9 mouse cellular contexts compared by ENCODE assay signal in genomic region chr9:59680534-59680875, GRCm38 (mm10). TPM values are rescaled to one million over a fixed set of nuclear protein-coding genes. Genes with fewer than 3 reads are reported as not detected.
DNase-seq lines count a peak whose midpoint lies in the region; ATAC-seq lines count a peak whose summit lies in the region.
"Had no signal": no experiment of that assay in that cellular context is flagged by ENCODE, and none has a peak within 500 bp of the region (broad histone marks: within the 10 kb centered on the region; RNA-seq: fewer than 3 reads in every experiment).

No protein-coding gene starts in this region.

- peak; percentile 23; the same call in 1 of the 2 replicates for ATAC-seq in cerebellum, adult (ENCODE audit: insufficient number of reproducible peaks, low FRiP score, low TSS enrichment)
- no peak for ATAC-seq in megakaryocyte, adult 5-6 weeks (ENCODE audit: poor library complexity, severe bottlenecking)
- peak; percentile 41 for ATAC-seq in neural tube, embryonic 15.5 days (ENCODE audit: low FRiP score)

- H3K4me2 ChIP-seq in neural tube, embryonic 15.5 days: peak overlapping the region; percentile 92

- H3K9me3 ChIP-seq in megakaryocyte, embryonic 14.5 days: no peaks in the 10 kb centered on the region
- H3K9me3 ChIP-seq in neural tube, embryonic 15.5 days (replicated peaks): no peaks in the 10 kb centered on the region

- H3K4me1 ChIP-seq in megakaryocyte, embryonic 14.5 days: peaks cover 44% of the 10 kb centered on the region
- peaks cover 14% of the 10 kb centered on the region for H3K4me1 ChIP-seq in neural tube, embryonic 15.5 days

- peaks cover 36% of the 10 kb centered on the region for H3K27me3 ChIP-seq in megakaryocyte, embryonic 14.5 days (replicated peaks)
- H3K27me3 ChIP-seq in neural tube, embryonic 15.5 days (replicated peaks): 0 out of 2 replicates have a peak, but pooled peaks cover 8% of the 10 kb centered on the region

- DNase-seq in cerebellum, adult 9-11 months: no peak
- peak; percentile 20 to 44 for DNase-seq in kidney, postnatal 4 days
- DNase-seq in layer of hippocampus, postnatal 36 days: no peak
- DNase-seq in thymus, postnatal 36 days: no peak

- WGBS in neural tube, embryonic 15.5 days: 10% methylated on average over 16 of the region's 16 CpGs

- H3K36me3 ChIP-seq in megakaryocyte, embryonic 14.5 days (replicated peaks; ENCODE audit: low read length): peaks cover 43% of the 10 kb centered on the region
- peaks cover 36% of the 10 kb centered on the region for H3K36me3 ChIP-seq in neural tube, embryonic 15.5 days

- 0 out of 2 replicates have a peak overlapping the region, but pooled peaks have one; percentile 14 for H3K27ac ChIP-seq in neural tube, embryonic 15.5 days (replicated peaks)
- H3K27ac ChIP-seq: macrophage had no signal

- H3K4me3 ChIP-seq in megakaryocyte, embryonic 14.5 days (replicated peaks): peak overlapping the region; percentile 86
- peak overlapping the region; percentile 55 for H3K4me3 ChIP-seq in neural tube, embryonic 15.5 days (replicated peaks)

- peak overlapping the region; percentile 65 for H3K9ac ChIP-seq in neural tube, embryonic 15.5 days (replicated peaks)

RNA-seq across cellular contexts. Expression of gene Gramd2, which starts 0.6 kb away (rescaled TPM):
- not detected in 2 replicates for polyA plus RNA-seq in megakaryocyte, embryonic 14.5 days (2012; ENCODE audit: insufficient read depth, low replicate concordance)
- total RNA-seq in megakaryocyte, adult 5-6 weeks (2015): 0.58 and 0.66 TPM in 2 replicates
- 0.88 and 1.3 TPM in 2 replicates for total RNA-seq in megakaryocyte, adult 5-6 weeks (2017)
- polyA plus RNA-seq in neural tube, embryonic 15.5 days (2015; fragmentation: Nextera tagmentation; extraction: Ambion mirVana): 3.8 and 4.2 TPM in 2 replicates
- total RNA-seq in layer of hippocampus, postnatal 36 days (2021): 1 to 10 TPM; 5.0 to 6.9 TPM

RNA-seq across cellular contexts. Expression of gene Pkm, which starts 24.3 kb away (rescaled TPM):
- polyA plus RNA-seq in megakaryocyte, embryonic 14.5 days (2012; ENCODE audit: insufficient read depth, low replicate concordance): 2,403 and 2,627 TPM in 2 replicates
- 192 and 215 TPM in 2 replicates for total RNA-seq in megakaryocyte, adult 5-6 weeks (2015)
- 908 and 975 TPM in 2 replicates for total RNA-seq in megakaryocyte, adult 5-6 weeks (2017)
- polyA plus RNA-seq in neural tube, embryonic 15.5 days (2015; fragmentation: Nextera tagmentation; extraction: Ambion mirVana): 997 and 1,089 TPM in 2 replicates
- total RNA-seq in layer of hippocampus, postnatal 36 days (2021): 1,000 to 10,000 TPM; 1,284 to 1,365 TPM

Comparison
In these comparisons a context has a peak if more than half of its experiments do, and no peak if none do; other contexts are left out.
1. DNase-seq: peak in kidney, postnatal 4 days (2 of 2); none in cerebellum, adult 9-11 months (single experiment), layer of hippocampus, postnatal 36 days (0 of 2) and thymus, postnatal 36 days (0 of 2).